Mouse (Mus musculus) spleen, postnatal 10 days (tissue): ENCODE results near the gene Setd7.
A peak's percentile ranks its signal among the peaks of the same experiment; 100 is the strongest.

ENCODE experiments used
- DNase-seq, 2 experiments: peaks; one replicate each; pipeline ENCODE4 v3.0.0; 2021 to 2022; ENCODE audit warnings: low spot score in 2 of 2

Setd7 gene

DNA sequence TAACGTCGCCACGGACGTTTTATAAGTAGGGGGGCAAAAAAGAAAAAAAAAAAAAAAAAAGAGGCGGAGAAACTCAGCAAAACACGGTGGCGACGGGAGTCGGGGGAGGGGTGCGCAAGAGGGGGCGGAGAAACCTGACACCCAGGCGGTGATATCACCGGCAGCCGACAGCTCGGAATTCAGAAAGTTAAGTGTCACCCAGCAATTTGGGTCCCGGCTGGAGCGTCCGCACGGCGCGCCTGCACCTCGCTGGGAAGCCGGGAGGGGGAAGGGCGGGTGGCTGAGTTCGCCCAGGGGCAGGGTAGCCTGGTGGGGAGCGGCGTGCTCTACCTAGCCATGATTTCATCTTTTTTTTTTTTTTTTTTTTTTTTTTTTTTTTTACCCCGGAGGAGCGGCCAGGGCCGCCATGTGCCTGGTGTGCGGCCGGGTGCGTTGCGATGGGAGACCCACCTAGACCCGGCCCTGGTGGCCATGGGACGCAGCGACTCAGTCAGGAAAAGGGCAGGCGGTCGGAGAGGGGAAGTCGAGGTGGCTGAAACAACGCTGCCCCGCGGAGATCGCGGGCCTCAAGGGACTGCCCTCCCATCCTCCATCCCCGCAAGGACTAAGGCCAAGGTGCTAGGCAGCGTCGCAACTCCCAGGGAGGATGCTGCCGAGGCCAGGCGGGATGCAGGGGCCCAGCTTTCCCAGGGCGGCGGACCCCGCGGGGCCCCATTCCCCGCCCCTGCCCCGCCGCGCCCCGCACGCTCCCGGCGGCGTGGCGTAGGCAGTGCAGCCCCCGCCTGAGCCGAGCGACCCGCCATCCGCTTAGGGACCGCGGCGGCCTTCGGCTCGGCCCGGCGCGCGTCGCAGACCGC is 857 bp downstream of the Setd7 start:
- peak; percentile 46 to 81 for DNase-seq

DNA sequence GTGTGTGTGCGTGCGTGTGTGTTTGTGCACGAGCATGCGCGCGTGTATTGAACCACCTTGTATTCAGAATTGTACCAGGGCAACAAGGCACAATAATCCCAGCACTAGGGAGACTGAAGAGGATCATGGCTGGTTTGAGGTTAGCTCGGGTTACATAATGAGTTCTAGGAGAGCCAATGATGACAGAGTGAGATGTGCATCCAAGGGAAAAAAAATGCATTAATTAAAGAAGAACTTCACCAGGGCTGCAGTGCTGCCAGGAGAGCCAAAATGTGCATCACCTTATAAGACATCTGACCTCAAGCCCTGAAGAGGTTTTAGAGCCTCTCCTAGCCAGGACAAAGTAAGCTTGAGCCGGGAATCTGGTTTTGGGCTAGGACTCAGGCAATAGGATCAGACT is 5.1 kb downstream of the Setd7 start:
- no peak for DNase-seq

DNA sequence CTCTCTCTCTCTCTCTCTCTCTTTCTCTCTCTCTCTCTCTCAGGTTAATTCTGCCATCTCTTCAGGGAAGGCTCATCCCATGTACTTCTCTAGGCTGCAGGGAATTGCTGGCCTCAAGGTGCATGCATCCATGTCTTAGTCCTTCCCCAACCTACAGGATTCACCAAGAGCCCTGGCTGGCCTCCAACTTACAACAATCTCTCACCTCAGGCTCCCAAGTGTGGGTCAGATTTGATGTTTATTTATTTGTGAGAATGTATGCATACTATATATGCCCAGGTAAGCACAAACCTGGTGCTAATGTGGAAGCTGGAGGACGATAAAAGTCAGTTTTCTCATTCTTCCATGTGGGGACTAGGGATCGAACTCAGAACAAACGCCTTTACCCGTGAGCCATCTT is 5.8 kb downstream of the Setd7 start:
- no peak for DNase-seq

DNA sequence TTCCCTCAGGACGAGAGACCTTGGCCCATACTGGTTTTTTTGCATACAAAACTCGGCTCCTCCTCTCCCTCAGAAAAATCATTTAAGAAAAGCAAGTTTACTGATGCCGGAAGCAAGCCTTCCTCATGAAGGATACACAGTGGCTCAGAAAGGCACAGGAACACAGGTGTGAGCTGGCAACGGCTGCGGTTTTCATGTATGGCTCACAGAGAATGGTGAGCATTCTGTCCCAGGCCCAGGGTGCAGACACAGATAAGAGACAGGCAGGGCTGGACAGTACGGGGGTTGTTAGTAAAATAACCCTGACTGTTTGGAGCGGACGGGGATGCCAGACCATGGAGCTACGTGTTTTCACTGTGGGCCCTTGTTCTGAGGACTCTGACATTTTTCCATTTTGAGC is 6.6 kb downstream of the Setd7 start:
- DNase-seq: peak in 1 of 2 experiments; percentile 22

DNA sequence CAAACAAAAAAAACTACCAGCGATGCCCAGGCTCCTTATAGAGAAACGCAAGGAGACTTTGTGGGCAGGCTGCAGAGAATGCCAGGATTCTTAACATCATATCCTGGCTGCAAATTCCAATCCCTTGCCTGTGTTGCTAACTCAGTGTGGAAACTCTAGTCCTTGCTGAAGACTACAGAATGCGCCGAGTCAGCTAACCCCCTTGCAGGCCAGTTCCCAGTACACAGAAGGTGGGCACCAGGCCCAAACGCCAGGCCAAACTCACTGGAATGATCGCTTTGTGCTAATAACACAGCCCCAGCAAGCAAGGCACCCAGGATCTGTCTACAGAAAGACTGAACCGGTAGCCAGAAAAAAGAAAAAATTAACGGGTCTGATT is 7.2 kb downstream of the Setd7 start:
- DNase-seq: peak in 1 of 2 experiments; percentile 30

DNA sequence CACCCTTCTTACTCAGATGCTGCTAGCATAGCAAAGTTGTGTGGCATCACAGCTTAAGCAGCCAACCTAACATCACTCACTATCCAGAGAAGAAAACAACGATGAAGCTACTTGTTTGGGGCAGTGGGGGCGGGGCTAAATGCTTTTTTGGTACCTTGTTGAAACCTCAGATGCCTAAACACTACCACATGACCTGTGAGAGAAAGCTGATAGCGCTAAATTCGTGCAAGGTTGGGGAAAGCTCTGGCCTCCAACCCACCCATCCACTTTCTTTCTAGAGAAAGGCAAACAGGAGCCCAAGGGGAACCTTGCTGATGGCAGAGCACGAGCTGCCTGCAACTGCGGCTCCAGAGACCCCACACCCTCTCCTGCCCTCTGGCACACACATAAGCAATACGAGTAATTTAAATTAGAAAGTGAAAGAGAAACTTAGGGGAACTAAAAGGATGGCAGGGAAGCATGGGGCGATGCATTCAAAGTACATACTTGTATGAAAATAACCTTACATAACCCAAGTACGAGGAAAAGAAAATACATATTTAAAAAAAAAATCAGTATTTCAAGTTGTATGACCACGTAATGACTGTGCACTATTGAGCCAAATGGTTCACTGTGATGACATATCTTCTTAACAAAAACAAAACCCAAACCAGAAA is 7.7 kb downstream of the Setd7 start:
- peak; percentile 21 to 69 for DNase-seq

DNA sequence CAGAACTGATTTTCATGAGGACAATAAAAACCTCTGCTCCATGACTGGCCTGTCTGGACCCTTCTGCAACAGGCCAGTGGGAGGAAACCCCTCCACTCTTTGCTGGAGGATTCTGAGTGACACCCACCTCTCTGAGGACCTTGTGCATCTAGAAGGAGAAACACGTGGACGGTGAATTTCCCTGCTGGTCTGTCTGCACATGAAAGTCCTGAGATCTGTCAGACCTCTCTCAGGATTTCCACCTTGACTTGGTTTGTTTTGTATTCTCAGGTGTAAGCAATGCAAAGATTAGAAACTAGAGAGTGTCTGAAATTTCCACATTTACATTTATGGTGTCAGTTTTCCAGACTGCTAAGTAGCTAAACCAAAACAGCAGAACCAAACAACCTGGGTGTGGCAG is 8.5 kb downstream of the Setd7 start:
- no peak for DNase-seq

DNA sequence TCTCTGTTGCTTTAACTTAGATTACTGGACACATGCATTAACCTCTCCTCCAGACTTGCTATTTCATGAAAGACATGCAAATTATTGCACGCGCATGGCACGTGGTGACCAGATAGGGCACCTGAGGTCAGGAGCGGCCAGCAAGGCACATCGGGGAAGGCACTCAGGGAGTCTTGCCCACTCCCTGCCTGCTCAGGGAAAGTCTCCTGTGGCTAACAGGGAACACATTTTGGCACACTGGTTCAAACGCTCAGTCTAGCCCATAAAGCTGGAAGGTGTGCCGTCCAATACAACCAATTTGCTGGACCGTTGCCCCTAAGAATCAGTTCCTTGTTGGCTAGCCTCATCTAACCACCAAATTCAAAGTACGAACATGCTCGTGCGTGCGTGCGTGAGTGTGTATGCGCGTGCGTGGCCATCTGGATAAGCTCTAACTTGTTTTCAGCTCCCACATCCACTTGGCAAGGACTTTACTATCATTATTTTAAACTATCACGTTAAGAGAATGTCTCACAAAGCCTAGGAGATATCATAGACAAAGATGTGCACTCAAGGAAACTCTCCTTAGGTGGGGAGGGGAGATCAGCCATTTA is 11.6 kb downstream of the Setd7 start:
- no peak for DNase-seq

DNA sequence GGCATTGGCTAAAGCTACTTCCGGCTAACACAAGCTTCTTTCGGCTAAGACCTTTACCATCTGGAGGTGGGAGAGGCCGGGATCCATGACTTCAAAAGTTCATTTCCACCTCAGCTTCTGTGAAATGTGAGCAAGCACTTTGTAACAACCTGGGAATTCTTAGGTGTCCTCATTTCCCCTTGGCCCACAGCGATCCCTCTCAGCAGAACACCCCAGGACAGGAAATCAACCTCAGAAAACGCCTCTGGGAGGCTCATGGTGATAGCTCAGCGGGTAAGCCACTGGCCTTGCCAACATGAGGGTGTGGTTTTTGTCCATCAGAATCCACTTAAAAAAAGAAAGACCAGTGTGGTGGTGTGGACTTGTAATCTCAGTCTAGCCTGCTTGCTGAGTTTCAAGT is 13.1 kb downstream of the Setd7 start:
- no peak for DNase-seq

DNA sequence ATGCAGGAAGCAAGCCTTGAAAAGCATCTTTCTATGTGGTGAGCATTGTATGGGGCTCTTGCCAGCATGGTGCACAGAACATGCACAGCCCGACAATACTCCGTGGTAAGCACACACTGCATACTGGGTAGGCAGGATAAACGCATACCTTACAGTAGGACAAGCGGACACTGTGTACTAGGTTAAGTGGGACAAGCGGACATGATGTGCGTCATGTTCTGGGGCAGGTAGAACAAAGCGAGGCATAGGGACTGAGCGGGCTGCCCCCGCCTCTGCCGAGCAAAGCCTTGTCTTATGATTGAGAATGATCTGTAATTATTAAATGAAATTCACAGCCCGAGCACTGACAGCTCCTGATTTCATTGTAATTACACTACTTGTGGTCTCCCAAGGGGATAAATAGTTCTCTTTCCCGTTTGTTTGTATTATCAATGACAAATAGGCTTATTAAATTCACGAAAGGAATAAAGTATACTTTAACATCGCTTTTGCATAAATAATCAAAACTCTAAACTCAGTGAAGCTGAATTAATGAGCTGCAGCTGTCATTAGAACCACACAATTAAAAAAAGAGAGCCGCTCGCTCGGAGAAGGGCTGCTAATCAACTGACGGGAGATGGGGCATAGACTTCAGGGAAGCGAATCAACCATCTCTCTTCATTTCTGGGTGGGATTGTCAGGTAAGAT is 16.1 kb downstream of the Setd7 start:
- DNase-seq: no peak

DNA sequence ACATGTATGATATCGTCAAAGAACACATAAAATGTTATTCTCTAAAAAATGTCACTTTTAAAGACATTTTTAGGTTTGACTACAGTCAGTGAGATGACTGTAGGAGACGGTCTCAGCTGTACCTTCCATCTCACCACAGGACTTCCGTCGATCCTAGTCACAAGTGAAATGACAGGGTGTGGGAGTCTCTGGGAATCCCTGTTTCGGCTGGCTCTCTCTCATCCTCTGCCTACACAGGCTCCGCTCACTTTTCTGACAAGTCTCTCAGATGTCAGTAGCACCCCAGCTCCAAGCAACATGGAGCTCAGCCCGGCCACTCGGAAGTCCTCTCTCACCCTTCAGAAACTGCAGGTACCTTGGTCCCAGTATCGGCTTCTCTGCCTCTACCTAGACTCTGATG is 20.0 kb downstream of the Setd7 start:
- DNase-seq: no peak

DNA sequence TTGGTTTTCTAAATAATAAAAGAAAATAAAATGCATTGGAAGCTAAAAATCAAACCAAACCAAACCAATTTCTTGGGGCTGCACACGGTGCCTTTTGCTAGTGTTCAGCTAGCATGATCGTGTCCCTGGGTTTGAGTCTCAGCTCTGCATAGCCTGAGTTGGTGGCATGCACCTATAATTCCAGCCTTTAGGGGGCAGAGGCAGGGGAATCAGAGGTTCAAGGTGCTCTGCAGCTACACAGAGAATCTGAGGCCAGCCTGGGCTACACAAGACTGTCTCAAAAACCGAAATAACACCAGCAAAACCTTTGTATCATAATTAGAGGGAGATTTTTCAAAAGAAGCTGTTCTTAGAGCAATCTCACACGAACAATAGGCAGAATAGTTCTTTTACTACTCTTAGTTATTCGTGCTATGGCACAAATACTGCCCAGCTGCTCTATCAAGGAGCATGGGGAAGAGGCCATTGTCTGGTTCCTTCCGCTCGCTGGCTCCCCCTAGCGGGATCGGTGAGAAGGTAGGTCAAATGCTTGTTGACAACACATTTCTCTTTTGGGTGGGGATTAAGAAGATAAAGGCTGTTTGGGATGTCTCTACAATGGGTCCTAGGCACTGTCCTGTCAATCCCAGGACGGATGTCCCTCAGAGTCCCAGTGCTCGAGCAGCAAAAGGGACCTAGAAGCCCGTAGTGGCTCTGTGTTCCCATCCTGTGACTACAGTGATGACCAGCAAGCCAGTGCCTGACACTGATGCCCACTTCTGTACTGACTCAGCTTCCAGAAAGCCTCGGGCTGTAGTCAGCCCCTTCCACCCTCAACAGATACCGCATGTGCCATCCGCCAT is 20.9 kb downstream of the Setd7 start:
- DNase-seq: peak; percentile 72 to 90

DNA sequence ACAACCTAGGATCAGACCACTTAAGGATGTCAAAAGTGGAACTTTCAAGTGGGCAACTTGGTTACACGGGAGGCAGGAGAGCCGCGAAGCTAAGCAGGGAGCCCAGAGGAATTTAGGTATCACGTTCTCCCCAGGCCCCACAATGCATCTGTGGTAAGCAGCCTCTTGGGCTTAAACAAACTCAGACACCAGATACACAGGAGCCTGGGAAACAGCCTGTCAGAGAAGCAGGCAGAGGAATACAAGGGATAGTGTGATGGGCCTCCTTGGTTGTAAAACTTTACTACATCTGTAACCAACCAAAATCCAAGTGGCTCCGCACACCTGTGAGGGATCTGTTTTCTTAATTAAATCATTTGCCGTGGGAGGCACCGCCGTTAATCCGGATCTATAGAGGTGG is 26.7 kb downstream of the Setd7 start:
- DNase-seq: no peak

DNA sequence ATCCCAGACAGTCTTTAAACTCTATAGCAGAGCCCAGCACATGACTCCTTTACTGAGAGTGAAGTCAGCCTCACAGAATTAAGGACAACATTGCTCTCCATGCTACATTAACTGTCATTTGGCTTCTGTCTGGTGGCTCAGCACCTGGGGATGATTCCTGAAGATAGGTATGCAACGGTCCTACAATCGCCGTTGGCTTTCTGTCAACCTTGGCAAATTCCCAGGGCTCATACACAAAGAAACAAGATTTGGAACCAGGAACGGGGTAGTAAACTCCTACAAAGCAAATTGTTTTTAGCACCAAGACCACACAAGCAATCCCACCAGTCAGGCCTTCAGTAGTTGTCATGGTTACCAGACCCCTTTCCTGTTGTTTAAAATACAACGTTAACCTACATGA is 27.1 kb downstream of the Setd7 start:
- DNase-seq: no peak

DNA sequence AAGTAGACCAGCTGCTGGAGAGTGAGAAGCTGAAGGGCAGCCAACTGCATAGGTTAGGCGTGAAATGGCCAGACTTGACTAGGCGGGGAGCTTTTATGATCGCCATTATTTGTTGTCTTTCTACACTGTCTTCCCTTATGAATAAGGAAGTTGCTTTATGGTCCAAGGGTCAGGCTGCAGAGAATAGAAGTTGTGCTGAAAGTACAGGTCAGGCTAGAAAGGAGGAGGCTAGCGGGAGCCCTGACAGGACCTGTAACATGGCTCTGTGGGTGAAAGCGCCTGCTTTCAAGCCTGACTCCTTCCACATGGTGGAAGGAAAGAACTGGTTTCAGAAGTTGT is 28.4 kb downstream of the Setd7 start:
- DNase-seq: no peak

DNA sequence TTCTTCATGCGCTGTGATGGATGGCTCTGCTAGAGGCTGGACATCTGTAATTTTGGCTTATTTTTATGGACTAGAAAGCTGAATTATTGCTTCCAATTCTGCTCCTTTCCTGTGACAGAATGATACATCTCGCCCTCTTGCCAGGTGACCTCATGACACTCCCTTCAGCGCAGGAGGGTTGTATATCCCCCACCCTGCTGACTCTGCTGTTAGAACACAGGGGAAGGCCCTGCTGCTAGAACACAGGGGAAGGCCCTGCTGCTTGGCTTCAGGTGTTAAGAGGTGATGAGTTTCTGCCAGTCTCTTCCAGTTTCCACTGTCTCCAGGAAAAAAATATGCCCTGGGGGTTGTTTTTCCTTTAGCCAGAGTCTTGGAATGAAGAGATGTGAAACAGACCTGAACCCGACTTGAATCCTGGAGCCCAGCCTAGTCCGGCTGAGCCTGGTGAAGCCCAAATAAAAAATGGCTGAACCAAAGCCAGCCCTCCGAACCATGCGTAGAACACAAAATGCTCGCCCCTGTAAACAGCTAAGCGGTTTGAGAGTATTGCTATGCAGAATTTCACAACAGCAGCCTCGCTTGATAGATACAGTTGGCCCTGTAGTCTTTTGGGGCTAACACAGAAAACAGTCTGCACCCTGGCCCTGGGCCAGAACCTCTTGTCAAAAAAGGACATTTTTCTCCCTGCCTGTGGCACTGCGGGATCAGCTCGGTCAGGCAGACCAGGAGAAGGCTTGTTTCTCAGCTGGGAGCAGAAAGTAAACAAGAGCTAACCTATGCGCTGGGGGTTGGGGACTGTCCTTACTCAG is 29.0 kb downstream of the Setd7 start:
- no peak for DNase-seq

DNA sequence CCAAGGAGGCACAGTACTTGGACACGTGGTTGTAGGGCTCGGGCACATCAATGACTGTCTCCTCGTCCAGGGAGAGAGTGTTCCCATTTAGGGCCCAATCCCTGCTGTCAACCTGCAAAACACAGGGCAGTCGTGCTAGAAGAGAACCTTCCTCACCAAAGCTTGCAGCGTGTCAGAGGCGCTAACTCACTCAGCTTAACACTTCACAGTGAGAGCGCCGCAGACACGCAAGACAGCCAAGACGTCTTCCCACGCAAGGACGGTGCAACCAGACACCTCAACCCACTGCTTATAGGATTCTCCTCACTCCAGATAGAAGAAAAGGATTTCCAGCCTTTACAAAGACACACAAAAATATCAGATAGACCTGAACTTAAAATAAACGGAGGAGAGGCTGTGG is 33.8 kb downstream of the Setd7 start:
- no peak for DNase-seq

DNA sequence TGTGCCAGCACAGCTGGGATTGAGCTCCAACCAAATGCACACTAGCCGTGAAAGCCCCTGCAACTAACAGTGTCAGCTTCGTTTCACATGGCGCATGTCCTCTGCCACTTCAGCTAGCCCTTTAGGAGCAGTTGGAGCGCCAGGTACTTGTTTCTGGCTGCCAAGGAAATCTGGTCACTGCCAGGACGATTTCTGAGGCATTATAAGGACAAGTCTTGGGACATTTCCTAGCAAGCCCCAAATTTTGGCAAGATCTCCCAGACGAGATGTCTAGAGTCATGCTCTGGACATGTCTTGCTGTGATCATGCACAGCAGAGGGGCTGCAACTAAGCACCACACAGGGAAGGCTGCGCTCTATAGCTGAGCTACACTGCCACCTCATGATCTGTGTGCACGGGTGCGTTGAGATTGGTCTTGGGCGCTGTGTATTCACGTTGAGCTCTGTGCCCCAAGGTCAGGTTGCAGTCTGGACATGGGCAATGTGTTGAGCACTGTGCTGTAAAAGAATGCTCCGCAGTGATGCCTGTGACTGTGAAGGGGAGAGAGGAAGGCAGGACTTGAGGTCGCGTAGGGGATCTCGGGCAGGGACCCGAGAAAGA is 35.4 kb downstream of the Setd7 start:
- no peak for DNase-seq

DNA sequence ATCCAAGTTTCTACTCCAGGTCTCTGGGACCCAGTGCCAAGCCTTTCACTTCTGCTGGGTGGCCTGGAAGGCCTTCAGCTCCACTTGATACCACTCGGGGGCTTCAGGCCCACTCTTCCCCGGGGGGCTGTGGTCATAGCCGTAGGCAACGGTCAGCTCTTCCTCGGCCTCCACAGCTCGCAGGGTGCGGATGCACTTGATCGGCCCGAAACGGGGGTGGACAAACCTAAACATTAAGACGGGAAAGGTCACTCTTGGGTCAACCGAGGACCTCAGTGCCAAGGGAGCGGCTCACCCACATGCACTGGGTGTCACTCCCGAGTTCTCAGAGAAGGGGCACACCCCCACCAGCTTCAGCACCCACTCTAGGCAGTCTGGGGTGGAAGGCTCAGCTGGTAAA is 39.4 kb downstream of the Setd7 start:
- no peak for DNase-seq

DNA sequence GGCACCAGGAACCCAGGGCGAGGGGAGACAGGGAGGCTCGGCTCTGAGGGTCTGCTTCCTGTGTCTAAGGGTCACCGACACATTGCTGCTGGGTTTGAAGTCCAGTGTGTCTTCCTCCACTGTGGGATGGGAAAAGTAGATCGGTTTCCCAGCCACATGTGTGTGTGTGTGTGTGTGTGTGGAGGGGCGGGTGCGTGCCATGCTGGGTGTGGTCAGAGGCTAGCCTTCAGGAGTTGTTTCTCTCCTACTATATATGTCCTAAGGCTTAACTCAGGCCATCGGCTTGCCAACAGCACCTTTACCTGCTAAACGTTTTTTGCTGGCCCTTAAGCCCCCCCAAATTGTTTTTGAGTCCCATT is 41.9 kb downstream of the Setd7 start:
- DNase-seq: peak in 1 of 2 experiments; percentile 26
